Mouse (Mus musculus) adrenal gland, adult (tissue): ENCODE measurements around the gene Cwc22.

Experiments
- DNase-seq, 2 experiments: peaks; one replicate each; pipeline ENCODE4 v3.0.0; 2022 to 2023; ENCODE audit warnings: low spot score in 1 of 2; ENCODE audit not compliant: inconsistent age in 2 of 2

Gene Cwc22

DNA sequence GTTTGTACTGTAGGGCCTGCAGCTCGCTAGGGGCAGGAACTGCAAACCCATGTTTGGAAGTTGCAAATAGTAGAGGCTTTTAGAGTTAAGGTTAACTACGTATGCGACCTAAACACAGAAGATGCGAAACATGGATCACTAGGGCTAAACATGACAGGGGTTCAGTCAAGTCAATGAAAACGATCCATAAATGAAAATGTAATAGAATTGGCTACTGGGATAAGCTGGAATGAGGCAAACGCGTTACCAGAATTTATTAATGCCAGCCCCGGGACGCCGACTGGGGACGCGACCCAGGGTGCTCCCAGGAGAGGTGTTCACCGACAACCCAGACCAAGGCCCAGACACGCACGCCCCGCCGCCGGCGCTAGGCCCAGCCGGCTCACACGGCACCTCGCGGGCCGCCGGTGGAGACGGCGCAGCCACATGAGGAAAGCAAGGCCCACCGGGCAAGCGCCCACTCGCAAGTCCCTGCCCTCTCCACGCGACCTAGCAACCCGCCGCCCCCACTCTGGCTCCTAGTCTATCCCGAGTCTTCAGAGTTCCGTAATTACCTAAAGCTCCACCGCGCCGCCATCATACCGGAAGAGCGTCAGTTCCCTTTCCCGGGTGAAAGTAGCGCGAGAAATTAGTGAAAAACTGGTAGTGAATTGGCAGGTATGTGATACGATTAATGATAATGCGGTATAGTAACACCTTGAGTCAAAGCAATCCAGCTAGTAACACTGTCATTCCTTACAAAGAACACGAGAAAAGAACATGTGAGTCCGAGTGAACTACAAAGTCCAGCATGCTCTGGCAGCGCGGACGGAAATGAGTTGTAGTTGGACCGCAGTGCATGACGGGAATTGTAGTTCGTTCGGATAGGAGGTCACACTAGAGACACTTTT, at the start of gene Cwc22:
TSS of gene Cwc22 (minus strand) at position 780 of the 890 bp plus-strand sequence.
- DNase-seq: peak; percentile 87 to 96

DNA sequence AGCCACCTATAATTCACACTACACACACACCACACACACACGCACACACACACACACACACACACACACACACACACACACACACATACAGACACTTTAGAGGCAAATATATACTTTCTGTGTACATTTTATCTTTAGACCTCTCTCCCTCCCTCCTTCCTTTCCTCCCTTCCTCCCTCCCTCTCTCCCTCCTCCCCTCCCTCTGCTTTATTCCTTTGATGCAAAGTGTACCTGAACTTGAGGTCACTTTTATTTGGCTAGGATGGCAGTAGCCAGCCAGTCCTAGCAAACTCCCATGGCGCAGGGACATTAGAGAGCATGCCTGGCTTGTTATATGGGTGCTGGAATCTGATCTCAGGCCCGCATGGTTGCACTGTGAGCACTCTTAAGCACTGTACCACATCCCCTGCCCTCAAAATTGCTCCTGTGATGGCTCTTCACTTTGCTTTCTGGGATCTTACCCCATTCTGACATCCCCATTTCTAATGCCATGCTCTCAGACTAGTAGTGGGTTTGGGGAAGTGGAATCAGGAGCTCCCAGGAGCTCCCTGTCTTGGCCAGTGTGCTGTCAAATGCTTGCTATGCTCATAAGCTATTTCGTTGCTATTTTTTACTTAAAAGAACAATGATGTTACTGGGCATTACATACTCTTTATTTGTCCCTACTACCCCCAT, 47.7 kb upstream of the Cwc22 start:
- DNase-seq: no peak

- no peak for DNase-seq
Measured at GRCm38 (mm10) chr2:77992951-77993604, 46.9 kb upstream of the Cwc22 start.

GRCm38 (mm10) chr2:77990820-77991219, 44.6 kb upstream of the Cwc22 start:
- no peak for DNase-seq

DNA sequence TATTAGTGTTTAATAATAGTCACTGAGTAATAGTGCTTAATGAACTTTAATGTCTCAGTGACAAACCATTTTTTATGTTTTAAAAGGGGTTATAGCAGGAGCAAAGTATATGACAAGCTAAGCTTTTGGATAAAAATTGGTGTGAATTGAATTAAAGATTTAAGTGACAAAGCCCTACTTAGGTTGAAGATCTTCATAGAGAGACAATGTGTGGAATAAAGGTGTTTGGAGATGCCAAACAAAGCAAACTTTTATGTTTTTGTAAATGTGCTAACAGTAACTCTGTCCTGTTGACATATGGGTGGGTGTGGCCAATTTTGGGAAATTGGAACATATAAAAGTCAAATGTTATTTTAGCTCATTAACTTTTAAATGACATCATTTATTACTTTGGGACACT, 43.9 kb upstream of the Cwc22 start:
- no peak for DNase-seq

DNA sequence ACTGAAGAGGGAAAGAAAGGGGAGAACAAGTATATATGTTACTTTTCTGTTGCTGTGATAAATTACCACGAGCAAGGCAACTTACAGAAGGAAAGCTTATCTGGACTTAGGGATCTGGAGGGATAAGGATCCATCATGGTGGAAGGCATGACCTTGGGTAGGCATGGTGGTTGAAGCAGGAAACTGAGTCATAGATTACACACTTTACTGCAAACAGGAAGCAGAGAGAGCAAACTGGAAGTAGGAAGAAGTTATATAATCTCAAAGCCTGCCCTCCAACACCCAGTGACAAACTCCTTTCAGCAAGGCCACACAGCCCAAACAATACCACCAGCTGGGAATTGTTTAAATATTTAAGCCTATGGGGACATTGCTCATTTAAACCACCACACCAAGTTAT, 43.2 kb upstream of the Cwc22 start:
- DNase-seq: no peak

DNA sequence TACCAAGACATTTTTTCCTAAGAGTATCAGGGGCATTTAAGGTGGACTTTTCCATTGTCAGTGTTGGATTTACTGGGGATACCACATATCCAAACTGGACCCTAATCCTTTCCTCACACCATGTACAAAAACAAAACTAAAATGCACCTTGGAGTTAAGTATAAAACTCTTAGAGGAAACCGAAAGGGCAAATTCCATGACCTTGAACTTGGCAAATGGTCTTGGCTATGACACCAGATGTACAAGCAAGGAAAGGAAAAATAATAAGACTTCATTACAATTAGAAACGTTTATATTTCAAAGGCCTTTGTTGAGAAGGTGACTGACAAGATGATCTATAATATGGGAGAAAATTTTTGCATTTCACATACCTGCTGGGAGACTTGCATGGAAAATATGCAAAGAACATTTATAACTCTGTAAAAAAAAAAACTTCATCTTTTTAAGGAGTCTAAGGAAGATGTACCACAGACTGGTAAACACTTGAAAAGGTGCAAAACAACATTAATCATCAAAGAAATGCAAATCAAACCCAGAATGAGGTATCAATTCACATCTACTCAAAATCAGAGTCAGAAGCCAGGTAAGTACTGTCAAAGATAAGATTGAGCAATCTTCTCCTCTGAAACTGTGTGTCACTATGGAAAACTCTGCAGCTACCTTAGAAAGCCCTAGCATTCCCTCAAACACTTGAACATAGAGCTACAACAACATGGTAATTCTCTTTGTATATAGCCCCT, 40.0 kb upstream of the Cwc22 start:
- DNase-seq: no peak

GRCm38 (mm10) chr2:77984209-77984608, 38.0 kb upstream of the Cwc22 start:
- DNase-seq: no peak

- no peak for DNase-seq
Measured at GRCm38 (mm10) chr2:77981826-77982225, 35.7 kb upstream of the Cwc22 start.

DNA sequence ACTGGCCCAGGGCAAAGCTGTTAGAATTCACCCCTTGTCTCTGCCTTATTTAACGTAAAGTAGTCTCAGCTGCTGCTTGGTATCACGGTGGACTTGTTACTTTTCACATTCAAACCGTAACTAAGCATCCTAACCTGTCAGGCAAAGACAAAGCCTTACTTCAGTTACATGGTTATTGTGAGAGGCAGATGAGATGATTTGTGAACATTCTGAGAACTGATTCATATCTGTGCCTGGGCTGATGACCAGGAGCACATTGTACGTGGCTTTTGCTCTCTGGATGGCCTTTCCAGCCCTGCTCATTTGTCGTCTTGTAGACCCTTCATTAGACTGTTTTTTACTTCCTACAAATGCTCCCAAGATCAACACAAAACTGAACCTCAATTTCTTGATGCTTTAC, 34.5 kb upstream of the Cwc22 start:
- DNase-seq: no peak

GRCm38 (mm10) chr2:77979519-77979918, 33.3 kb upstream of the Cwc22 start:
- no peak for DNase-seq

DNA sequence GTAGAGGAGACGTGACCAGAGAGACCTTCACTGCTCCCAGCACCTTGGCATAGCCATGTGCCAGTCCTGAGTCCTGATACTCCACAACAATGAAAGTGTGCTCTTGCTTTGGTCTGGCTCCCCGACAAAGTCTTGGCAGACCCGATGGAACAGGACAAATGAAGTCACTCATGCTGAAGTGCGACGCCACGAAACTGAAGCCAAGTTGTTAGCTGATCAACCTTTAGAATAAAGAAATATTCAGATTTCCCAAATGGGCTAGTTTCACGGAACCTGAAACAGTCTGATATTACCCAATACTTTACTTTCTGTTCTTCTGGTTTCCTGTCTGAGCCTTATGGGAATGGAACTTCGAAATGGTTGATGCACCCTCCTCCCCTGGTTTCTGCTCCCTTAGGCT, 32.9 kb upstream of the Cwc22 start:
- DNase-seq: no peak

DNA sequence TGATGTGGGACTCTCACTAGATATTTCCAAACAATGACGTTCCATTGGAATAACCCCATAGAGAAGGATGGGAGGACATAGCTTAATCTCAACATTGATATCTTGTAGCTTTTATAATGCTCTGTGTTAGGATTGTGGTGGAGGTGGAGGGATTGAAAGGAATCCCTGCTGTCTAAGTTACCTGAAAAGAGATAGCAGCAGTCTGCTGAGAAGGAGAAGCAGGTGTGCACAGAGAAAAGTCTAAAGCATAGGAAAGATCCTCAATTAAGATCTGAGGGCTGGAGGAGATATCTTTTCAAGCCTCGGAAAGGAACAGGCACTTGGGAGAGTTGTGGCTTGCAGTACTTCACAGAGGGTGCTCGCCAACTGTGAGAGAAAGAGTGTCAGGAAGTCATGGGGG, 32.1 kb upstream of the Cwc22 start:
- no peak for DNase-seq

- no peak for DNase-seq
Measured at GRCm38 (mm10) chr2:77976321-77976920, 30.2 kb upstream of the Cwc22 start.

GRCm38 (mm10) chr2:77975606-77976005, 29.4 kb upstream of the Cwc22 start:
- DNase-seq: peak; percentile 27 to 81

- DNase-seq: peak in 1 of 2 experiments; percentile 55
Measured at GRCm38 (mm10) chr2:77974986-77975385, 28.8 kb upstream of the Cwc22 start.

DNA sequence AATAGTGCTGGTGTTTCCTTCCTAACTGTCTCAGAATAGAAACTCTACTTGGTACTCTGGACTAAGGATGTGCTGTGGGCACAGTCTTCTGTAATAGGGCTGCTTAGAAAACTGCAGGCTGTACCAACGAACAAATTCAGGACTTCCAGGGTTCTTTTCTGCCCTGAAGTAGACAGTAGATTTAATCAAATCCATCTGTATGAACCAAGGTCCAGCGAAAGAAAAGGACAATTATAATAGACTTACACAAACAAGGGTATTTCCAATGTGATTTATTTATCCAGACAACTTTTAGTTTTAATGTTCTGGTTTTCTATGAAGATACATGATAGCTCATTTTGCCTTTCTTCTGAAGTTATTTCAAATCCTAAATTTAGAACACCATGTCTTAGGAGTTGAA, 28.2 kb upstream of the Cwc22 start:
- DNase-seq: no peak

DNA sequence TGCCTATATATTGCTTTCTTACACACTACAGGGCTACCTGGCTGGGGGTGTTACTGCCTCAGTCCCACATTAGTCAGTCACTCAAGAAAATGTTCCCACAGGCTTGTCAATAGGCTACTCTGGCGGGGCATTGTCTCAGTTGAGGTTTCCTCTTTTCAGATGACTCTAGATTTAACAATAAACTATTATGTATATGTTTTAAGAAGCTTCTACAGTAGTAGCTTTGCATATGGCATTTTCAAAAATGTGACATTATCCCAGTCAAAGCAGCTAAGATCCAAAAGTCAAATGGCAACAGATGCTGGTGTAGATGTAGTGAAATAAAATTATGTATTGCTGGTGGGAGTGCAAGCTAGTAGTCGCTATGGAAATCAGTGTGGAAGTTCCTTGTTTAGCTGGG, 27.1 kb upstream of the Cwc22 start:
- no peak for DNase-seq

GRCm38 (mm10) chr2:77972541-77972940, 26.4 kb upstream of the Cwc22 start:
- DNase-seq: no peak

DNA sequence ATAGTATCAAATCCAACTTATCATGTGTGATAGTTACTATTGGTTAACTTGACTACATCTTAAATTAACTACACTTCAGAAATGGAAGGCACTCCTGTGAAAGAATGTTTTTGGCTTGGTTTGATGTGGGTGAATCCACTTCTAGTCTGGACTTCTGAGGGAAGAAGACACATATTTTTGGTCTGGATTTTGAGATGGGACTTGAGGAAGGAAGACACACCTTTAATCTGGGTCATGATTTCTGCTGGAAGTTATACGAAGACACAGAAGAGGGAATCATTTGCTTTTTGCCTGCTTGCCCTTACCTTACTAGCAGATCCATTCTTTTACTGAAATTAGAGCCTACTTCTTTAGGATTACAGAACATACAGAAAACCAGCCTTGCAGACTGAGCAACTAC, 25.7 kb upstream of the Cwc22 start:
- DNase-seq: no peak

DNA sequence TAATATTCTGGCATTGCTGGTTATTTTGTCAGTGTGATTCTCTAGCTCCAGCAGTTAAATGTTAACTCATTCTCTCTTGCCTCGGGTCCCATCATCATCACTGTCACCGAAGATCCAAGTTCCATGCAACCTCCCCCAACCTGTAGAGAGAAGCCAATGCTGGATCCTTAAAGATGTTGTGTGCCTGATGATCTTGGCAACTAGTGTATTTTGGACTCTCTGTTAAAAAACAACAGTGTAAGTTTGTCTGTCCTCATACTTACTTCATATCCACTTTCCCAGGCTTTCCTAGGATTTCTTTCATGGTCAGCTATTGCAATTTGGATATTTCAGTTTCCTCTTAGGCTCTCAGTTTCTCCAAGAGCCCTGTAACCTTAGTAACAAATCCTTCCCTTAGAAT, 25.2 kb upstream of the Cwc22 start:
- DNase-seq: no peak
